Mouse (Mus musculus) embryonic facial prominence, embryonic 10.5 days (tissue): Measurements from ENCODE around the gene Slc47a1. TPM values are rescaled to one million over a fixed set of nuclear protein-coding genes. Genes with fewer than 3 reads are reported as not detected.
"Not testable (repeated sequence)": the region's sequence is repeated elsewhere in the genome, so short reads cannot be mapped to it uniquely, and the experiment has no call there.

Source experiments
- DNase-seq: peaks from one replicate; pipeline ENCODE4 v3.0.0-alpha.2; 2017; ENCODE audit warnings: low spot score
- H3K27ac ChIP-seq: fragments of 300-500 bp; sonication (generic); replicated peaks from 2 replicates; pipeline ENCODE4 v1.5.1; 2016; ENCODE audit warnings: mild to moderate bottlenecking
- H3K27me3 ChIP-seq: fragments of 300-500 bp; sonication (generic); replicated peaks from 2 replicates; pipeline ENCODE4 v1.6.1; 2016; ENCODE audit warnings: low read depth, mild to moderate bottlenecking; ENCODE audit not compliant: poor library complexity, severe bottlenecking
- H3K36me3 ChIP-seq: fragments of 300-500 bp; sonication (generic); replicated peaks from 2 replicates; pipeline ENCODE4 v1.6.1; 2016; ENCODE audit warnings: mild to moderate bottlenecking, moderate library complexity
- H3K4me1 ChIP-seq: fragments of 300-500 bp; sonication (generic); 2 replicates; pipeline ENCODE4 v1.6.1; 2016
- H3K4me3 ChIP-seq: fragments of 300-500 bp; sonication (generic); 2 replicates; pipeline ENCODE4 v1.5.1; 2016; ENCODE audit warnings: mild to moderate bottlenecking, moderate library complexity
- H3K9me3 ChIP-seq: fragments of 300-500 bp; sonication (generic); 2 replicates; pipeline ENCODE4 v1.6.1; 2016; ENCODE audit warnings: mild to moderate bottlenecking
- WGBS: fragments of 180-500 bp; shearing (Covaris S2); methylation state at CpG from one replicate; pipeline ENCODE4 v1.1.7; 2016; 5-methylcytosine and 5-hydroxymethylcytosine counted together
- polyA plus RNA-seq: library from polyadenylated mRNA; unstranded; fragments of >200 nt; fragmentation: Nextera tagmentation; extraction: Ambion mirVana; gene quantifications from 2 replicates; pipeline ENCODE4 v1.2.1, GENCODE M21; 2016

Gene Slc47a1
- polyA plus RNA-seq, 1 experiment from 2014 or later, result 0.05 TPM

DNA sequence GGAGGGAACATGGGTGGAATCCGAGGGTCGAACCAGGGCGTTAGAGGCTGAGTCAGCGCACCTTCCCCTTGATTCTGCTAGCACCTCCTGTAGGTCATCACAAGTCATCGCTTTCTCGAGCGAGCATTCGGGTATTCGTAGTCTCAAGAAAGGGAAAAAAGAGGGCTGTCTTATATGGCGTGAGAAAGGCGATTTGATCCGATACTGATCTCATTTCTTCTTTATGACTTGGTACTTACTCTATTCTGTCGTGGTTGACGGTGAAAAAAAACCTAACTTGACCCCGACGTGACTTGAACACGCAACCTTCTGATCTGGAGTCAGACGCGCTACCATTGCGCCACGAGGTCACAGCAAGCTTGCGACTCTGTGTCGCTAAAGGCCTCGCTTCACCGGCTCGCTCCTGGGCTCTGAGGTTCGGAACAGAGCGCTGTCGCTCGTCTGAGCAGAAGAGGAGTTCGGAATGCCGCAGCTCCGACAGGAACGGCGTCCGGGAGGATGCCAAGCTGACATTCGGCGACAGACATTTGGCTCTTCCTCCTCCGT, 29.6 kb upstream of the Slc47a1 start:
- no peaks in the 10 kb centered on the region for H3K27me3 ChIP-seq
- H3K27ac ChIP-seq, result peak overlapping the region; percentile 90
- WGBS, result 1% methylated on average over 39 of the region's 39 CpGs
- H3K36me3 ChIP-seq, result no peaks in the 10 kb centered on the region
- no peaks in the 10 kb centered on the region for H3K9me3 ChIP-seq
- peak; percentile 92 for DNase-seq
- peaks cover 2% of the 10 kb centered on the region; the same call in 1 of the 2 replicates for H3K4me1 ChIP-seq
- peak overlapping the region; percentile 86 for H3K4me3 ChIP-seq

- no peak for DNase-seq
- Histone ChIP-seq H3K9me3 (no peaks in the 10 kb centered on the region), H3K4me1 (no peaks in the 10 kb centered on the region), H3K27me3 (no peaks in the 10 kb centered on the region), H3K36me3 (no peaks in the 10 kb centered on the region), H3K27ac (no peak overlapping the region), H3K4me3 (no peak overlapping the region)
- WGBS, result 83% methylated on average over 4 of the region's 4 CpGs
Observed at GRCm38 (mm10) chr11:61401794-61402193, 23.6 kb upstream of the Slc47a1 start.

GRCm38 (mm10) chr11:61400681-61401346, 22.7 kb upstream of the Slc47a1 start:
- H3K9me3 ChIP-seq, result no peaks in the 10 kb centered on the region
- H3K27me3 ChIP-seq, result no peaks in the 10 kb centered on the region
- 81% methylated on average over 8 of the region's 8 CpGs for WGBS
- H3K4me1 ChIP-seq, result no peaks in the 10 kb centered on the region
- DNase-seq, result no peak
- H3K4me3 ChIP-seq, result no peak overlapping the region
- no peaks in the 10 kb centered on the region for H3K36me3 ChIP-seq
- no peak overlapping the region for H3K27ac ChIP-seq

DNA sequence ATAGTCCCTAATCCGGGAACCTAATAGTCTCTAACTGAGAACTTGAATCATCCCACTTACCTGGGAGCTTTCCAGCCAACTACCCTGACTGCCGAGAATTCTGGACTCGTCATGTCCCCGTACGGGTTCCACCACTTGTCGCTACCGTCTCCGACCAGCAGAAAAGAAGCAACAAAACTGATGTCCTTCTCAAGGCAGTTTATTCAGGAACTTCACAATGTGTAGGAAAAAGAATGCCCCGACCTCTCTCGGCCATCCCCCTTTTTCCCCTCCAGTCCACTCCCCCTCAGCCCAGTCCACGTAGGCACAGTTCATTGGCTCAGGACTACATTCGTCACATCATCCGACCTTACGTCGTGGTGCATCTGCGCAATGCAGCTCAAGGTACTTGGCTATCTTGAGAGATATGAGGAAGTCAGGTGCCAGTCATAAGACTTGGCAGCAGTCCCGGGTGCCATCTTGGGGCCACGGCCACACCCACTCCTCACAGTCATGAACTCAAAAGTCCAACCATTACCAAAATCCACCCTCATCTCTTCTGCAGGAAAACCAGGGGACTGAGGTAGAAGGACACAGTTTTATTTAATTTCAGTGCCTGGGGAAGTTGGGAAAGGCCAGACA, 19.4 kb upstream of the Slc47a1 start:
- not testable (repeated sequence) for H3K4me1 ChIP-seq, H3K36me3 ChIP-seq, H3K27me3 ChIP-seq, H3K4me3 ChIP-seq, DNase-seq, H3K9me3 ChIP-seq, H3K27ac ChIP-seq
- 95% methylated on average over 18 of the region's 18 CpGs for WGBS

- Histone ChIP-seq H3K4me3 (no peak overlapping the region), H3K36me3 (no peaks in the 10 kb centered on the region), H3K27me3 (no peaks in the 10 kb centered on the region), H3K27ac (no peak overlapping the region), H3K4me1 (no peaks in the 10 kb centered on the region), H3K9me3 (peaks cover 5% of the 10 kb centered on the region; the same call in 1 of the 2 replicates)
- no peak for DNase-seq
- 81% methylated on average over 4 of the region's 4 CpGs for WGBS
Observed at GRCm38 (mm10) chr11:61388936-61389335, 10.8 kb upstream of the Slc47a1 start.

DNA sequence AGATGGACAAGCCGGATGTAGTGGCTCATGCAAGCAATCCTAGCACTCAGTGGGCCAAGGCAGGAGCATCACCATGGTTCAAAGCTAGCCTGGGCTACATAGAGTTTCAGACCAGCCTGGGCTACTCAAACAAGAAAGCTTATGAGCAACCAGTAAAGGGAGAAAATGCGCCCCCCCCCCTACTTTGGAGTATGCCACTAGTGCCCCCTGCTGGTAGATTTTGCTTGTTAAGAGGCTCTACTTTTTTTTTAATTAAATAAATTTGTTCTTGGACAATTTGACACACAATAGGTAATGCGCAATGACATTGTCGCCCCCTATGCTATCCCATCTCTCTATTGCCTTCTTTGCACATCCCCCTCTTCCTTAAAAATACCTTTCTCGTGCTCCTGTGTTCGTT, 9.9 kb upstream of the Slc47a1 start:
- Histone ChIP-seq H3K4me3 (no peak overlapping the region), H3K27me3 (no peaks in the 10 kb centered on the region), H3K36me3 (no peaks in the 10 kb centered on the region), H3K9me3 (peaks cover 5% of the 10 kb centered on the region; the same call in 1 of the 2 replicates), H3K4me1 (no peaks in the 10 kb centered on the region), H3K27ac (no peak overlapping the region)
- peak; percentile 51 for DNase-seq
- 62% methylated on average over 6 of the region's 6 CpGs for WGBS

DNA sequence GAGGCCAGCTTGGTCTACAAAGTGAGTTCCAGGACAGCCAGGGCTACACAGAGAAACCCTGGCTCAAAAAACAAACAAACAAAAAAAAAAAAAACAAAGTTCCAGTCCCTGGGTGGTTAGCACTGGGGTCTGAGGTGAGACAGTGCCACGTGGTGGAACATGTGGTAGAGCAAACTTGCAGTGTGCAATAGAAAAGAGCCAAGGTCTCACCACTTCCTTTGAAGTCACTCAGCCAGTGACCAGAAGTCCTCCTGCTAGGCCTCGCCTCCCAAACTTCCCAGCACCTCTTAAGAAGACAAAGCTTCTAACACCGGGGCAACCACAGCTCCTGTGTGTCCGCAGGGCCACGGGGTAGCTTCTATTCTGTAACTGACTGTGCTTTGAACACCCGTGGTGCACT, 9.1 kb upstream of the Slc47a1 start:
- Histone ChIP-seq H3K36me3 (no peaks in the 10 kb centered on the region), H3K4me3 (no peak overlapping the region), H3K27ac (no peak overlapping the region), H3K27me3 (no peaks in the 10 kb centered on the region), H3K9me3 (peaks cover 5% of the 10 kb centered on the region; the same call in 1 of the 2 replicates), H3K4me1 (no peaks in the 10 kb centered on the region)
- WGBS, result 73% methylated on average over 6 of the region's 6 CpGs
- no peak for DNase-seq

DNA sequence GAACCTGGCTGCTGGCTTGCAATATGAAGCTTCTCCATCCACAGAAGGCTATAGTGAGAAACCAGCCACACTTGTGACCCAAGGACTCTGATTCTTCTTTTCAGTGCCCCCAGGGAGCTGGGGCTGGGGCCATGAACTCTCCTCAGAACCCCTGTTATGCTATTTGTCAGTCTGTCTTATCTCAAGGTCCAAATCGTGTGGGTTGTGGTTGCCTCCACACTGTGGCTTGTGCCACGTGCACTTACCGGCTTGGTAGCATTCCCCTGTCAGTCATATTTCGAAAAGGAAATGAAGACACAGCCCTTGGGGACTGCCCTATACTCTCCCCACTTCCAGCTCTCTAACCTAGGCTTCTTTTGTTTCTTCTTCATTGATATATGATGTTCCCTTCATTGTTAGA, 7.6 kb upstream of the Slc47a1 start:
- H3K27ac ChIP-seq, result no peak overlapping the region
- DNase-seq, result no peak
- WGBS, result 83% methylated on average over 4 of the region's 4 CpGs
- no peaks in the 10 kb centered on the region for H3K4me1 ChIP-seq
- no peaks in the 10 kb centered on the region for H3K36me3 ChIP-seq
- no peak overlapping the region for H3K4me3 ChIP-seq
- H3K9me3 ChIP-seq, result 0 out of 2 replicates have a peak, but pooled peaks cover 2% of the 10 kb centered on the region
- H3K27me3 ChIP-seq, result 0 out of 2 replicates have a peak, but pooled peaks cover under 1% of the 10 kb centered on the region

GRCm38 (mm10) chr11:61381272-61381671, 3.1 kb upstream of the Slc47a1 start:
- Histone ChIP-seq H3K27ac (no peak overlapping the region), H3K27me3 (peaks cover 45% of the 10 kb centered on the region), H3K4me3 (no peak overlapping the region), H3K9me3 (0 out of 2 replicates have a peak, but pooled peaks cover 2% of the 10 kb centered on the region), H3K36me3 (no peaks in the 10 kb centered on the region), H3K4me1 (peaks cover 8% of the 10 kb centered on the region)
- WGBS, result 92% methylated on average over 1 of the region's 1 CpGs
- DNase-seq, result no peak

DNA sequence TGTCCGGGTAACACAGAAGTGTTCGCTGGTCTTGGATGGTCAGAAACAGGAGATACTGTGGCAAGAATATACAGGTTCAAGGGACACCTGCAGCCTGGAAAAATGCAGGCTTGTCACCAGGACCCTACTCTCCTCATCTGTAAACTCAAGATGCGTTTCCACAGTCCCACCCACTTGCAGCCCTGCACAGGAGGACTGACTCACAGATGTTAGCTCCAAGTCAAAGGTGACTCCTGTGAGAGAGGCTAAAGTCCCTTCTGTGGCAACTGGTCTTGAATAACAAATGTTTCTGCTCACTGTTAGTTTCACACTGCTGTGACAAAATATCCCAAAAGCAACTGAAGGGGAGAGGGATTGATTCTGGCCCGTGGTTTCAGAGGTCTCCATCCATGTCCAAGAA, 506 bp upstream of the Slc47a1 start:
- Histone ChIP-seq H3K9me3 (0 out of 2 replicates have a peak, but pooled peaks cover 2% of the 10 kb centered on the region), H3K4me3 (no peak overlapping the region), H3K36me3 (no peaks in the 10 kb centered on the region), H3K27ac (no peak overlapping the region), H3K4me1 (peaks cover 8% of the 10 kb centered on the region), H3K27me3 (peaks cover 62% of the 10 kb centered on the region)
- WGBS, result 80% methylated on average over 4 of the region's 4 CpGs
- no peak for DNase-seq

DNA sequence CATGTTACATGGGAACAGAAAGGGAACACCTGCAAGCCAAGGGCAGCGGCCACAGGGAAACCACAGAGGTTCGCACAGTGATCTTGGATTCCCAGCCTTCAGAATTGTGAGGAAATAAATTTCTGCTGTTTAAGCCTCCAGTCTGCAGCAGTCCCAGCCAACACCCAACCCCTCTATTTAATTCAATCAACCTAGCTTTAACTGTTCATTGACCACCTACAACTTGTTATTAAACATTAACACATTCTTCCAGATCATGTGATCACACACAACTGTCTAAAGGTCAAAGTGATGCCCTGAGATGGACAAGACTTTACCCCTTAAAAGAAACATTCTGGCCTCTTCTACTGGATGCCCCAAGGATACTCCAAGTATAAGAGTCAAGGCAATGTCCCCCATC, 9.5 kb downstream of the Slc47a1 start:
- H3K27me3 ChIP-seq, result peaks cover 10% of the 10 kb centered on the region; the same call in 1 of the 2 replicates
- WGBS, result 94% methylated on average over 2 of the region's 2 CpGs
- no peak overlapping the region for H3K27ac ChIP-seq
- H3K4me3 ChIP-seq, result no peak overlapping the region
- H3K9me3 ChIP-seq, result no peaks in the 10 kb centered on the region
- no peak for DNase-seq
- H3K36me3 ChIP-seq, result no peaks in the 10 kb centered on the region
- no peaks in the 10 kb centered on the region for H3K4me1 ChIP-seq

DNA sequence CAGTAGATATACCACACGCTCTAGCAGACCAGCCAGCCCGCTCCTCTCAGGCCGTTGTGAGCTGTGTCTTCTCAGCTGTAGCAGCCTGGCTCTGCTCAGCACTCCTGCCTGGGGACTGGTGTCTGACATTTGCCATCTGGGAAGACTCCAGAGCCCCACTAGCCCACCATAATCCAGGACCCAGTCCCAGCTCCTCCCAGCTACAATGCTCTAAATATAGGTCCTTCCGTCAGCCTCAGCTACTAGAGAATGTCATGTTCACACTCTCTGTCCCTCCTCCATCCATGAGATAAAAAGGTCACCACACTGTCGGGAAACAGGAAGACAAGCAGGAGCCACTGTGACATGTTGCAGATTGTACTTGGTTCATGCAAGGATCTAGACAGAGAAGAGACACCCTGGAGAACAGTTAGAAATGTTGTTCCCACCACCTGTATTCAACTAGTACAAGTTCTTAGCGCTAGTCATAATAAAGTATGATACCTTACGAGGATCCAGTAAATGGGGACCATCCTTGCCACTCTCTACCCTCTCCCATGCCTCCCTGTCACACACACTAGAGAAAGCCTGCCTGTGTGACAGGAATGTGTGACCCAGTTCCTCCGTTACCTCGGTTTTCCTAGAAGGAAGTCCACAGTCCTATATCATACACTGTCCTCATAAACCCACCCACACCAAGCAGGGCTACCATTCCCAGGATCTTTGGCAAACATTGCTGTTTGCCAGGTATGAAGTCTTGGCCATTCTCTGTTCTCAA, 11.4 kb downstream of the Slc47a1 start:
- Histone ChIP-seq H3K36me3 (no peaks in the 10 kb centered on the region), H3K4me3 (no peak overlapping the region), H3K27me3 (peaks cover 9% of the 10 kb centered on the region; the same call in 1 of the 2 replicates), H3K27ac (no peak overlapping the region), H3K9me3 (no peaks in the 10 kb centered on the region), H3K4me1 (no peaks in the 10 kb centered on the region)
- WGBS, result 84% methylated on average over 9 of the region's 9 CpGs
- no peak for DNase-seq
